Mouse (Mus musculus): ENCODE measurements around the gene Trim80. TPM values are rescaled to one million over a fixed set of nuclear protein-coding genes. Genes with fewer than 3 reads are reported as not detected.

The Trim80 gene
- polyA plus RNA-seq, 1 experiment from 2014 or later = not detected

DNA sequence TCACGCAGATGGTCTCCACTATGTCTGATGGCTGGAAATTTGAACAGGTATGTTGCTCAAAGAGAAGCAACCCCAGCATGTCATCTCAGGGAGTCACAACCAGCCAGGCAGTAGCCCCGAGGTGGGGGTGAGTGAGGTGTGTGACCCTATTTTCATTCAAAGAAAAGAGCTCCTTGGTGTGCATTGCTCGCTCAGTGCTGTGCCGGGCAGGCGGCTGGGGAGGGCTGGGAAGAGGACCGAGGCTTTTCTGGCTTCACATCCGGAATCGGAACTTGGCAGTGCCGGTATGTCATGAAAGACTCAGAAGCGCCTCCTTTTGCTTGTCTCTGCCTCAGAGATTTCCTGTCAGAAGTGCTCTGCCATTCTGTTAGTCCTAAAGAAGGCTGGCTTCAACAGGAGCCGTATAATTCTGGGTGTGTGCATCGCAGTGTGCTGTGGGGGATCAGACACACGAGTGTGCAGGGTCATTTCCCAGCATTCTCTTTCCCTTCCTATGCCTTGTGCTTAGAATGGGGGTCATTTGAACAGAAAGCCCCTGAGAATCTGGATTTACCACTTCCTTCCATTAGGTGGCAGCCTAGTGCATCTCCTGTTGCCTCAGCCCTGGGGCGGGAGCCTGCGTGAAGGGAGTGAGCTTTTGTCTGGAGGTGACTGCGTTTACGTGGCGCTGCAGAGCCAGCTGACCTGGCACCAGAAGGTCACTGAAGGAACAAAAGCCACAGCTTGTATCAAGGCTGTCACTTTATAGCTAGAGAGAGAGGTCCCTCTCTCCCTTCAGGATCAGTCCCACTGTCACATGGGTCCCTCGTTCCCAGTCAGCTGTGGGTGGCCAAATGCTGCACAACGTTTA is 12.6 kb upstream of the Trim80 start:
- DNase-seq (ENCODE audit: low read depth, low spot score) (no peak), ATAC-seq (no peak)
- ChIA-PET CTCF (interaction anchor here (0.6 to 3.6 kb wide), 18 partner anchors 12 to 131 kb away, joined by 3 to 18 read pairs (median 4); partner anchors contain the start of gene Armc7), POLR2A (interaction anchor here (1.2 kb wide), 1 partner anchor 9 kb away, joined by 3 read pairs; no protein-coding TSS in a partner anchor)
- TF ChIP-seq CTCF (IDR thresholded peaks at IDR 0.05) = no peak
- in situ Hi-C loops (cut with MboI; ENCODE audit: low pct_unique_long_range_greater_than_20kb) = no loop called here
- no peaks in the 10 kb centered on the region for H3K27me3 ChIP-seq

DNA sequence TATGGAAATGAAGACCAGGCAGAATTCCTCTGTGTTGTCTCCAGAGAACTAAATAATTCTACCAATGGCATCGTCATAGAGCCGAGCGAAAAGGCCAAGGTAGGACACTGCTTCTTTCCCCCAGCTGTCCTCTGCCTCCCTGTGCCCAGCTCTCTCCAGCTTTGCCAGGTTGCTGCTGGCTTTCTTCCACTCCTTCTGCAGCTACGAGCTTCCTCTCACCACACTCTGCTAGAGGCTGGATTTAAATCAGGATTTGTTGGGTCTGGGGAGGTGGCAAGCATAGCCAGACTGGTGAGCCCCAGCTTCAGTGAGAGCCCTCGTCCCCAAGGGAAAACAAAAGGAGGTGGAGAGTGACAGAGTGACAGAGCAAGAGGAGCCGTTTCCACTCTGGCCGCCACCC is 11.0 kb upstream of the Trim80 start:
- H3K27me3 ChIP-seq = no peaks in the 10 kb centered on the region
- no peak for DNase-seq (ENCODE audit: low read depth, low spot score)
- ATAC-seq = no peak
- no peak for TF ChIP-seq CTCF (IDR thresholded peaks at IDR 0.05)
- ChIA-PET POLR2A (no interaction called here), CTCF (interaction anchor here (1.5 kb wide), 1 partner anchor 42 kb away, joined by 5 read pairs; no protein-coding TSS in a partner anchor)
- in situ Hi-C loops (cut with MboI; ENCODE audit: low pct_unique_long_range_greater_than_20kb) = no loop called here

DNA sequence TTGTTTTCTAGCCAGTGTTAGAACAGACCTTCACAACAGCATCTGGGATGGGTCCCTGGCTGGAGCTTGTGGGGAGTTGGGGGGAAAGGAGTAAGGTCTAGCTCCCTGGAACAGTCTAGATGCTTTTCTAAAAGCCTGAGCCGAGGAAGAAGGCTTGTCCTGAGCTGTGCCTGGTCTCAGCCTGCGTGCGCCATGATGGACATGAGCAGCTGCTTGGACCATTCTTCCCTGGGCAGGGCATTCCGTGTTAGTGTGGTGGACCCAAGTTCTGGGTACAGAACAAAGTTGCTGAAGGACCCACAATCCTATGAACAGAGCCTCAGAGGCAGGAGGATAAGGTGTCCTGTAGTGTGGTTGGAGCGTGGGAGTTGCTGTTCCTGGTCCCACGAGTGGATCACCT is 9.8 kb upstream of the Trim80 start:
- POLR2A ChIA-PET = no interaction called here
- no peaks in the 10 kb centered on the region for H3K27me3 ChIP-seq
- in situ Hi-C loops (cut with MboI; ENCODE audit: low pct_unique_long_range_greater_than_20kb) = loop anchor here (5.0 kb wide), 1 partner anchor 42 kb away; no protein-coding TSS in a partner anchor
- CTCF ChIA-PET = no interaction called here
- TF ChIP-seq CTCF (IDR thresholded peaks at IDR 0.05) = no peak
- DNase-seq (ENCODE audit: low read depth, low spot score) (no peak), ATAC-seq (no peak)

DNA sequence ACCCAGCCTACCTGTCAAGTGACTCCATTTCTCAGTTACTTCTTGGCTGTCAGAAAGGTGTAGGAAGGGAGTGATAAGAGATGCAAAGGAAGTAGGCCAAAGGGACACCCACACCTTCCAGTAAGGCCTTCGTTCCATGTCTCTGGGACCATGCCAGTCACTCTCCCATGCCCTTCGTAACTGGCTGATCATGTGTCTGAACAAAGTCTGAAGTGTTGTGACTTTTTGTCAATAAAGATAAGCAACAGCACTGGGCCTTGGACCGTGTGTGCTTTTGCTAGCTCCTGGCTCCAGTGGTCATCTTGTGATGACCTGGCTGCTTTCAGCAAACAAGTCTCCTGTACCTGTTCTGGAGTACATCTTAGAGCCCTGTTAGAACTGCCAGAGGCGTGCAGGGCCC is 7.5 kb upstream of the Trim80 start:
- no peak for ATAC-seq
- DNase-seq (ENCODE audit: low read depth, low spot score) = no peak
- in situ Hi-C loops (cut with MboI; ENCODE audit: low pct_unique_long_range_greater_than_20kb) = loop anchor here (5.0 kb wide), 1 partner anchor 39 kb away; no protein-coding TSS in a partner anchor
- TF ChIP-seq CTCF (IDR thresholded peaks at IDR 0.05) = no peak
- ChIA-PET CTCF (no interaction called here), POLR2A (no interaction called here)
- no peaks in the 10 kb centered on the region for H3K27me3 ChIP-seq

DNA sequence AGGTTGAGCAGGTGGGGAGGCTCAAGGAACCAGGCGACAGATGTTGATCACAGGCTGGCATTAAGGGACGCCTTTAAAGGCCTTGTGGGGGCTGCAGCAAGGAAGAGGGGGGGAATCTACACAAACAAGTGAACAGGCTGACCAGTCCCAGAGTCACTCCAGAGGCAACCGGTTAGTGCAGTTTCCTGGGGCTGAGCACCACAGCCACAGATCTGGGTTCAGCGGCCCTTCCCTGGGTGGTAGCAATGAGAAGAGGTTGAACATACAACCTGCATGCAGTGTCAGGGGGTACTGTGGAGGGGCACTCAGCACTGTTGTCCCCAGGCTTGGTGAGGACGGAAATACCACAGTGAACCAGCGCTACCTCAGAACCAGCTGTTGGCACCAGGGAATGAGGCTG is 7.0 kb upstream of the Trim80 start:
- no peaks in the 10 kb centered on the region for H3K27me3 ChIP-seq
- ChIA-PET POLR2A (no interaction called here), CTCF (no interaction called here)
- TF ChIP-seq CTCF (IDR thresholded peaks at IDR 0.05) = no peak
- ATAC-seq = no peak
- in situ Hi-C loops (cut with MboI; ENCODE audit: low pct_unique_long_range_greater_than_20kb) = loop anchor here (5.0 kb wide), 1 partner anchor 39 kb away; no protein-coding TSS in a partner anchor
- no peak for DNase-seq (ENCODE audit: low read depth, low spot score)

DNA sequence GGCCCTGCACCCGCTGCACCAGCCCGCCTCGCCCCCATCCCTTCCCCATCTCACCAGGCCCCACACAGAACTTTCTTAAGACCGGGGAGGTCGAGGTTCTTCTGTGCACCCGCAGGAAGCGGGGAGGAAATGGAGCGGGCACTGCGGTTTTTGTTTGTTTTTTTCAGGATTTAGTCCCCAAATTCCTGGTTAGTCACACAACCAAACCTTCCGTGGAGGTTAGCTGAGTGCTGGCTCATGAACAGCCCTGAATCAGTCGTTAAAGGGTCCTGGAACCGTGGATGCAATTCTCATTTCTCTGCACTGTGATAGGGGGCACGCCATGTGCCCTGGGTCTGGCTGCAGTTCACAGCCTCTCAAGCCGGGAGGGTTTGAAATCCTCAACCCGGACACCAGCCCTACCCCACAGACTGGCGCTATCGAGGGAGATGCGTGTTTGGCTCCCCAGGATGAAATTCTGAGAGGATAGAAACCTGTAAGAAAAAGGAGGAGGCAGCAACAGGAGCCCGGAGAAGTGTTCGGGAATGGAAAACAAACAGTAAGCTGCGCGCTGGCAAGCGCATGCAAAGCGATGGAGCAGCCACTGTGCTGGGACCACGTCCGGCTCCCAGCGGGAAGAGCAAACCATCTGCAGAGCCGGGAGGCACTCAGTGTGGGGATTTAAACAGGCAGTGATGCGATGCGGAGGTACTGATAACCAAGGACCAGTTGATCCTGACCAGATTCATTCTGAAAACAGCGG is 4.6 kb upstream of the Trim80 start:
- no peak for TF ChIP-seq CTCF (IDR thresholded peaks at IDR 0.05)
- no peak for ATAC-seq
- DNase-seq (ENCODE audit: low read depth, low spot score) = no peak
- in situ Hi-C loops (cut with MboI; ENCODE audit: low pct_unique_long_range_greater_than_20kb) = no loop called here
- CTCF ChIA-PET = interaction anchor here (0.8 kb wide), 1 partner anchor 8 kb away, joined by 3 read pairs; no protein-coding TSS in a partner anchor
- H3K27me3 ChIP-seq = no peaks in the 10 kb centered on the region
- POLR2A ChIA-PET = no interaction called here

DNA sequence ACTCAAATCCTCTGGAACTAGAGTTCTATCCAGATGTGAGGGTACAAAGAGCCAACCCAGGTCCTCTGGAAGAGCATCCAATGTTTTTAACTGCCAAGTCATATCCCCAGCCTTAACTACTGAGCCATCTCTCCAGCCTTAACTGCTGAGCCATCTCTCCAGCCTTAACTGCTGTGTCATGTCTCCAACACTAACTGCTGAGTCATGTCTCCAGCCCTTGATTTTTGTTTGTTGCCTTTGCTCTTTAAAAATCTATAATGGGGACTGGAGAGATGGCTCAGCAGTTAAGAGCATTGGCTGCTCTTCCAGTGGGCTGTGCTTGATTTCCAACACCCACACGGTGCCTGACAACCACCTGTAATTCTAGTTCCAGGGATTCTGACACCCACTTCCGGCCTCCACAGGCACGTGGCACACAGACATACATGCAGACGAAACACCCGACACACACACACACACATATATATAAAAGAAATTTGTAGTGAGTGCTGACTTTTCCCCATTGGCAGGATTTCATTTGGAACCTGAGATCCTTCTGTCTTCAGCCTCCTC is 2.7 kb upstream of the Trim80 start:
- POLR2A ChIA-PET = interaction anchor here (0.6 kb wide), 1 partner anchor 19 kb away, joined by 3 read pairs; no protein-coding TSS in a partner anchor
- TF ChIP-seq CTCF (IDR thresholded peaks at IDR 0.05) = no peak
- in situ Hi-C loops (cut with MboI; ENCODE audit: low pct_unique_long_range_greater_than_20kb) = no loop called here
- H3K27me3 ChIP-seq = no peaks in the 10 kb centered on the region
- DNase-seq (ENCODE audit: low read depth, low spot score) (no peak), ATAC-seq (no peak)
- CTCF ChIA-PET = no interaction called here

DNA sequence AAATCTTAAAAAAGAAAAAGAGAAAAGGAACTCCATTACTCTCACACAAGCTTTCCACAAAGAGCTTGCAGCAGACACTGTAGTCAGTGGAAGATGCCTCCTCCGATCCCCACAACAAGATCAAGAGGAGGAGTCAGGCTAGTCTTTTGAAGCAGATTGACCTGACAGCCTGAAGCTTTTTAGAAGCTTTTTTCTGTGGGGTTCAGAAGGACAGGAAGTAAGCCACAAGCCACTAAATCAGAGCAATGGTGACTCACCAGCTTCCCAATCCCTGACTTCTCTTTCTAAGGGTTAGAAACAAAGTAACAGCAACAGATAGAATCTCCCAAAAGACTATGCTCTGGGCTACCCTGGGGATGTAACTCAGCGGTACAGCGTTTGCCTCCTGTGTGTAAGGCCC is 1.0 kb upstream of the Trim80 start:
- POLR2A ChIA-PET = interaction anchor here (1.3 kb wide), 1 partner anchor 17 kb away, joined by 3 read pairs; no protein-coding TSS in a partner anchor
- CTCF ChIA-PET = interaction anchor here (1.0 to 2.1 kb wide), 3 partner anchors 10 to 32 kb away, joined by 3 to 9 read pairs (median 4); no protein-coding TSS in a partner anchor
- DNase-seq (ENCODE audit: low read depth, low spot score) (no peak), ATAC-seq (no peak)
- no peaks in the 10 kb centered on the region for H3K27me3 ChIP-seq
- in situ Hi-C loops (cut with MboI; ENCODE audit: low pct_unique_long_range_greater_than_20kb) = no loop called here
- TF ChIP-seq CTCF (IDR thresholded peaks at IDR 0.05) = no peak

DNA sequence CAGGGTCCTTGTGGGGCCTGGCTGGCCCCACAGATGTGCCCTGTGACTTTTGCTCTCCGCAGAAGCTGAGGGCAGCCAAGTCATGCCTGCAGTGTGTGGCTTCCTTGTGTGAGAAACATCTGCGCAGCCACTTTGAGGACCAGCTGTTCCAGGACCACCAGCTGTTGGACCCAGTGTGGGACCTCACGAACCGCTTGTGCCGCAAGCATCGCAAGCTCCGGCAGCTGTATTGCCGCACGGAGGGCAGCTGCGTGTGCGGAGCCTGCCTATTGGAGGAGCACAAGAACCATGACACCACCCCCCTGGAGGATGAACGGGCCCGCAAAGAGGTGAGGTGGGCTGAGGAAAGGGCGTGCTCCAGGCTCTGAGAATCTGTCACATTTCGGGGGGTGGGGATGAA is 1.1 kb downstream of the Trim80 start:
- ATAC-seq = no peak
- POLR2A ChIA-PET = no interaction called here
- in situ Hi-C loops (cut with MboI; ENCODE audit: low pct_unique_long_range_greater_than_20kb) = no loop called here

DNA sequence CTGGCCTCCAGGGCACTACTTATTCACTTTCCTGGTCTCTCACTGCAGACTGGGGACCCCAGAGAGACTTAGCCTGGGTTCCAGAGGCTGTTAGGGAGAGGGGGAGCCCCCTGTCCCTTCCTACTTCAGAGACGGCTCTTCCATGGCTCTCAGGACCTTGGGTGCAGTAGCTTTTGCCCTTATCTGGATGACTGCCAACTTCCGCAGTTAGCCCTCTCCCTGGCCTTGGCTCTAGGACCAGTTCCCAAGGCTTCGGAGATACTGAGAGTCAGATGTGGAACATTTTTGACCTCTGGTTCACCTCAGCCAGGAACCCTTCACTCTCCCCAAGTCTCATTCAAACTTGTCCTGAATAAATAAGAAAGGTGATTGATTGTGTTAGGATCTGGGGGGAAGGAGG is 6.6 kb downstream of the Trim80 start:
- ChIA-PET CTCF (interaction anchor here (1.6 kb wide), 1 partner anchor 19 kb away, joined by 5 read pairs; no protein-coding TSS in a partner anchor), POLR2A (no interaction called here)
- TF ChIP-seq CTCF (IDR thresholded peaks at IDR 0.05) = no peak
- DNase-seq (ENCODE audit: low read depth, low spot score) (no peak), ATAC-seq (no peak)
- in situ Hi-C loops (cut with MboI; ENCODE audit: low pct_unique_long_range_greater_than_20kb) = no loop called here
- H3K27me3 ChIP-seq = no peaks in the 10 kb centered on the region

More for the DNA sequence above, 1.1 kb downstream of the Trim80 start:
- no peak for DNase-seq (ENCODE audit: low read depth, low spot score)
- TF ChIP-seq CTCF (IDR thresholded peaks at IDR 0.05) = no peak
- CTCF ChIA-PET = interaction anchor here (1.0 kb wide), 1 partner anchor 14 kb away, joined by 3 read pairs; no protein-coding TSS in a partner anchor
- H3K27me3 ChIP-seq = no peaks in the 10 kb centered on the region

Data from Patski (cell line).